Mouse (Mus musculus): Measurements from ENCODE around the gene Mbnl2.

- no peak for TF ChIP-seq ELF1 (IDR thresholded peaks at IDR 0.05; ENCODE audit: low read depth, low read length)
- no peak for TF ChIP-seq E2F4 (IDR thresholded peaks at IDR 0.05; ENCODE audit: insufficient replicate concordance, low read depth, low read length)
- TF ChIP-seq CTCF (conservative IDR thresholded peaks at IDR 0.05 in 1 of 2, IDR thresholded peaks at IDR 0.05 in 1 of 2; ENCODE audit: low read depth in 2 of 2, low read length in 2 of 2): no peak
- no peak for TF ChIP-seq POLR2A (IDR thresholded peaks at IDR 0.05; ENCODE audit: low read depth, low read length)
- TF ChIP-seq MAFK (IDR thresholded peaks at IDR 0.05; ENCODE audit: insufficient replicate concordance, low read length): no peak
- TF ChIP-seq BHLHE40 (IDR thresholded peaks at IDR 0.05; ENCODE audit: low read depth, low read length): no peak
- TF ChIP-seq ZC3H11A (IDR thresholded peaks at IDR 0.05; ENCODE audit: low read depth, low read length): no peak
- TF ChIP-seq GABPA (IDR thresholded peaks at IDR 0.05; ENCODE audit: insufficient replicate concordance, low read depth, low read length): no peak
Measured at GRCm38 (mm10) chr14:120440716-120441115, 165.2 kb downstream of the Mbnl2 start.

All from CH12.LX (cell line).